Mouse (Mus musculus): ENCODE results near the gene Slco6d1.
"Not testable (repeated sequence)": the region's sequence is repeated elsewhere in the genome, so short reads cannot be mapped to it uniquely, and the experiment has no call there.

Slco6d1 gene

GRCm38 (mm10) chr1:98420824-98421223, at the start of gene Slco6d1:
Slco6d1 (plus strand) TSS chr1:98421124.
- DNase-seq, result no peak

GRCm38 (mm10) chr1:98392001-98392400, 28.9 kb upstream of the Slco6d1 start:
- DNase-seq, result no peak

GRCm38 (mm10) chr1:98447929-98448328, 27.0 kb downstream of the Slco6d1 start:
- no peak for DNase-seq

- DNase-seq, result not testable (repeated sequence)
Measured at GRCm38 (mm10) chr1:98459224-98459623, 38.3 kb downstream of the Slco6d1 start.

- not testable (repeated sequence) for DNase-seq
Measured at GRCm38 (mm10) chr1:98476381-98476780, 55.5 kb downstream of the Slco6d1 start.

GRCm38 (mm10) chr1:98479243-98479642, 58.3 kb downstream of the Slco6d1 start:
- no peak for DNase-seq

GRCm38 (mm10) chr1:98505982-98506381, 85.1 kb downstream of the Slco6d1 start:
- no peak for DNase-seq

GRCm38 (mm10) chr1:98522977-98523376, 102.1 kb downstream of the Slco6d1 start:
- no peak for DNase-seq

- DNase-seq, result no peak
Measured at GRCm38 (mm10) chr1:98523537-98523936, 102.6 kb downstream of the Slco6d1 start.

GRCm38 (mm10) chr1:98528368-98528767, 107.4 kb downstream of the Slco6d1 start:
- not testable (repeated sequence) for DNase-seq

GRCm38 (mm10) chr1:98545372-98545771, 124.4 kb downstream of the Slco6d1 start:
- no peak for DNase-seq

- no peak for DNase-seq
Measured at GRCm38 (mm10) chr1:98554388-98554787, 133.5 kb downstream of the Slco6d1 start.

GRCm38 (mm10) chr1:98565701-98566100, 144.8 kb downstream of the Slco6d1 start:
- DNase-seq, result no peak

Data from thymus, postnatal 14 days (tissue).